ENCODE assay signal across 24 mouse cellular contexts in the genomic region with DNA sequence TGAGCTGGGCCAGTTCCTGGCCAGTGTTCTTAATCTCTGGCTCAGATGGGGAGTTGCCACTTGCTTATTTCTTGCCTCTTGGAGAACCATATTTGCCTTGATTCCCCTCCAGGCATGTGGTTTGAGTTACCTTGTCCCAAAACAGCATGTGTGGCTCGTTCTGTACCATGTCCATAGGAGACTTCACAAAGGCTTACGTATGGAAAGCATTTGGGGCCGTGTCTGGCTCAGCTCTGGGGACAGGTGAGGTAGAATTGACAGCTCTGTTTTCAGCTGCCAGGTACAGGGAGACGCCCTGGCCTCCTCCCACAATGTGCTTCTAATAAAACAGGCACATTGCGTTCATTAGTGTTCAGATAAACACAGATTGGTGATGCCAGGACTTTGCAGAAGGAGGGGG.
DNase-seq lines count a peak whose midpoint lies in the region; ATAC-seq lines count a peak whose summit lies in the region.
"Had no signal": no experiment of that assay in that cellular context is flagged by ENCODE, and none has a peak within 500 bp of the region (broad histone marks: within the 10 kb centered on the region; RNA-seq: fewer than 3 reads in every experiment).

No protein-coding gene starts in this region.

- H3K27me3 ChIP-seq in embryonic facial prominence, embryonic 11.5 days (ENCODE audit: control insufficient read depth, insufficient read depth, low read length) = no peaks in the 10 kb centered on the region
- H3K27me3 ChIP-seq in forebrain, embryonic 11.5 days (ENCODE audit: control insufficient read depth, insufficient read depth, low read length) = no peaks in the 10 kb centered on the region
- no peaks in the 10 kb centered on the region for H3K27me3 ChIP-seq in forebrain, embryonic 16.5 days (replicated peaks; ENCODE audit: control insufficient read depth, insufficient read depth, low read length)
- H3K27me3 ChIP-seq: CH12.LX; embryonic facial prominence, embryonic 13.5 days; forebrain, embryonic 15.5 days; heart, embryonic 13.5 days; hindbrain, embryonic 12.5 days had no signal

- no peak overlapping the region for H3K27ac ChIP-seq in embryonic facial prominence, embryonic 11.5 days (replicated peaks; ENCODE audit: low read depth, low read length)
- no peak overlapping the region for H3K27ac ChIP-seq in forebrain, embryonic 11.5 days (ENCODE audit: low read depth, low read length)
- H3K27ac ChIP-seq in forebrain, embryonic 16.5 days (ENCODE audit: low read length) = no peak overlapping the region
- H3K27ac ChIP-seq: embryonic facial prominence, embryonic 13.5 days; forebrain, embryonic 10.5 days; forebrain, embryonic 15.5 days; heart, embryonic 13.5 days; hindbrain, embryonic 12.5 days had no signal

- H3K4me2 ChIP-seq in embryonic facial prominence, embryonic 11.5 days (ENCODE audit: low read depth, low read length) = no peak overlapping the region
- H3K4me2 ChIP-seq in forebrain, embryonic 11.5 days (ENCODE audit: low read depth, low read length, severe bottlenecking) = no peak overlapping the region
- H3K4me2 ChIP-seq in forebrain, embryonic 16.5 days (ENCODE audit: low read length) = no peak overlapping the region
- H3K4me2 ChIP-seq: embryonic facial prominence, embryonic 13.5 days; forebrain, embryonic 15.5 days; heart, embryonic 13.5 days; hindbrain, embryonic 12.5 days had no signal

- H3K4me1 ChIP-seq in embryonic facial prominence, embryonic 11.5 days (ENCODE audit: control insufficient read depth, insufficient read depth, low read length) = no peaks in the 10 kb centered on the region
- H3K4me1 ChIP-seq in forebrain, embryonic 11.5 days (replicated peaks; ENCODE audit: control insufficient read depth, insufficient read depth, low read length) = no peaks in the 10 kb centered on the region
- no peaks in the 10 kb centered on the region for H3K4me1 ChIP-seq in forebrain, embryonic 16.5 days (replicated peaks; ENCODE audit: control insufficient read depth, insufficient read depth, low read length)
- H3K4me1 ChIP-seq: forebrain, embryonic 10.5 days; forebrain, embryonic 15.5 days; heart, embryonic 13.5 days; hindbrain, embryonic 12.5 days had no signal

- intact Hi-C loops in heart, postnatal 25 days (cut with DNase I) = no loop called here

- H3K4me3 ChIP-seq in embryonic facial prominence, embryonic 11.5 days (ENCODE audit: low read depth, low read length) = no peak overlapping the region
- H3K4me3 ChIP-seq in forebrain, embryonic 11.5 days (ENCODE audit: low read depth, low read length) = no peak overlapping the region
- H3K4me3 ChIP-seq in forebrain, embryonic 16.5 days (replicated peaks; ENCODE audit: low read length) = no peak overlapping the region
- H3K4me3 ChIP-seq: embryonic facial prominence, embryonic 13.5 days; erythroblast, embryonic 14.5 days; forebrain, embryonic 10.5 days; forebrain, embryonic 15.5 days; heart, embryonic 13.5 days; hindbrain, embryonic 12.5 days had no signal

- H3K9ac ChIP-seq in embryonic facial prominence, embryonic 11.5 days (replicated peaks; ENCODE audit: low read length) = no peak overlapping the region
- no peak overlapping the region for H3K9ac ChIP-seq in forebrain, embryonic 11.5 days (ENCODE audit: low read length)
- H3K9ac ChIP-seq in forebrain, embryonic 16.5 days (replicated peaks; ENCODE audit: low read depth, low read length) = no peak overlapping the region
- H3K9ac ChIP-seq: embryonic facial prominence, embryonic 13.5 days; forebrain, embryonic 15.5 days; heart, embryonic 13.5 days; hindbrain, embryonic 12.5 days had no signal

- no peaks in the 10 kb centered on the region for H3K36me3 ChIP-seq in embryonic facial prominence, embryonic 11.5 days (replicated peaks; ENCODE audit: control insufficient read depth, insufficient read depth, low read depth, low read length)
- no peaks in the 10 kb centered on the region for H3K36me3 ChIP-seq in forebrain, embryonic 11.5 days (ENCODE audit: control insufficient read depth, insufficient read depth, low read length)
- no peaks in the 10 kb centered on the region for H3K36me3 ChIP-seq in forebrain, embryonic 16.5 days (ENCODE audit: control insufficient read depth, insufficient read depth)
- H3K36me3 ChIP-seq: embryonic facial prominence, embryonic 13.5 days; forebrain, embryonic 10.5 days; forebrain, embryonic 15.5 days; heart, embryonic 13.5 days; hindbrain, embryonic 12.5 days had no signal

- peak; percentile 76 for DNase-seq in heart, adult 11 months
- no peak for DNase-seq in heart, postnatal 25 days (ENCODE audit: low spot score)
- DNase-seq in embryonic facial prominence, embryonic 11.5 days (ENCODE audit: low spot score) = peak; percentile 72
- DNase-seq in forelimb bud, embryonic 11.5 days (ENCODE audit: low read depth, low spot score) = peak; percentile 57
- DNase-seq in urinary bladder, postnatal 25 days (ENCODE audit: low spot score) = no peak
- DNase-seq in forebrain, embryonic 11.5 days (ENCODE audit: low spot score) = no peak
- no peak for DNase-seq in urinary bladder, adult 2 months (ENCODE audit: low spot score)
- DNase-seq: adrenal gland, adult 8-10 months; adrenal gland, postnatal 36 days; cerebellum, adult 2 months; cerebellum, postnatal 10 days; gastrocnemius, postnatal 14 days; heart, postnatal 4 days had no signal

- H3K9me3 ChIP-seq in embryonic facial prominence, embryonic 11.5 days (replicated peaks; ENCODE audit: control insufficient read depth, low read length) = no peaks in the 10 kb centered on the region
- no peaks in the 10 kb centered on the region for H3K9me3 ChIP-seq in forebrain, embryonic 11.5 days (ENCODE audit: control insufficient read depth, low read length)
- H3K9me3 ChIP-seq in forebrain, embryonic 16.5 days (ENCODE audit: control insufficient read depth, low read length) = no peaks in the 10 kb centered on the region
- H3K9me3 ChIP-seq: embryonic facial prominence, embryonic 13.5 days; forebrain, embryonic 10.5 days; forebrain, embryonic 15.5 days; heart, embryonic 13.5 days; hindbrain, embryonic 12.5 days had no signal

- WGBS in embryonic facial prominence, embryonic 11.5 days = 43% methylated on average over 5 of the region's 5 CpGs
- WGBS in forebrain, embryonic 11.5 days = 79% methylated on average over 5 of the region's 5 CpGs
- 83% methylated on average over 5 of the region's 5 CpGs for WGBS in forebrain, embryonic 16.5 days

- ATAC-seq in embryonic facial prominence, embryonic 11.5 days (replicated peaks; ENCODE audit: insufficient number of reproducible peaks, low FRiP score, low TSS enrichment, low read depth) = peak; percentile 70; the same call in 1 of the 2 replicates
- no peak for ATAC-seq in forebrain, embryonic 11.5 days (replicated peaks; ENCODE audit: low FRiP score)
- ATAC-seq in forebrain, embryonic 16.5 days = no peak
- ATAC-seq: forebrain, embryonic 15.5 days; hindbrain, embryonic 16.5 days; inflammation-experienced regulatory T-cells, adult 6 months; intestine, postnatal 0 days had no signal

Comparison
In these comparisons a context has a peak if more than half of its experiments do, and no peak if none do; other contexts are left out.
1. DNase-seq: peak in heart, adult 11 months (single experiment), embryonic facial prominence, embryonic 11.5 days (single experiment) and forelimb bud, embryonic 11.5 days (single experiment); none in heart, postnatal 25 days (single experiment), urinary bladder, postnatal 25 days (single experiment), forebrain, embryonic 11.5 days (single experiment) and urinary bladder, adult 2 months (single experiment).